Mouse (Mus musculus) stomach, embryonic 15.5 days (tissue): ENCODE results near the gene A930002H24Rik. TPM values are rescaled to one million over a fixed set of nuclear protein-coding genes. Genes with fewer than 3 reads are reported as not detected.

Experiments used
- ATAC-seq: fragments of 200-750 bp; cut with Nextera tagmentation; 2 replicates; pipeline ENCODE4 v1.8.0; 2017; ENCODE audit warnings: low read depth, moderate number of reproducible peaks, moderate TSS enrichment; ENCODE audit not compliant: insufficient read depth, low FRiP score
- H3K27ac ChIP-seq: fragments of 300-500 bp; sonication (generic); 2 replicates; pipeline ENCODE4 v1.5.1; 2015; ENCODE audit warnings: mild to moderate bottlenecking, inconsistent platforms
- H3K27me3 ChIP-seq: fragments of 300-500 bp; sonication (generic); replicated peaks from 2 replicates; pipeline ENCODE4 v1.6.1; 2015; ENCODE audit warnings: inconsistent platforms
- H3K36me3 ChIP-seq: fragments of 300-500 bp; sonication (generic); 2 replicates; pipeline ENCODE4 v1.6.1; 2015; ENCODE audit warnings: inconsistent platforms
- H3K4me1 ChIP-seq: fragments of 300-500 bp; sonication (generic); 2 replicates; pipeline ENCODE4 v1.6.1; 2015; ENCODE audit warnings: inconsistent platforms
- H3K4me2 ChIP-seq: fragments of 300-500 bp; sonication (generic); 2 replicates; pipeline ENCODE4 v1.6.1; 2015; ENCODE audit warnings: mild to moderate bottlenecking, inconsistent platforms
- H3K4me3 ChIP-seq: fragments of 300-500 bp; sonication (generic); replicated peaks from 2 replicates; pipeline ENCODE4 v1.5.1; 2015; ENCODE audit warnings: inconsistent platforms
- H3K9ac ChIP-seq: fragments of 300-500 bp; sonication (generic); 2 replicates; pipeline ENCODE4 v1.6.1; 2015; ENCODE audit warnings: inconsistent platforms
- H3K9me3 ChIP-seq: fragments of 300-500 bp; sonication (generic); 2 replicates; pipeline ENCODE4 v1.6.1; 2016; ENCODE audit warnings: inconsistent platforms
- WGBS: fragments of 180-500 bp; shearing (Covaris S2); methylation state at CpG from one replicate; pipeline ENCODE4 v1.1.7; 2015; 5-methylcytosine and 5-hydroxymethylcytosine counted together
- polyA plus RNA-seq: library from polyadenylated mRNA; unstranded; fragments of >200 nt; fragmentation: Nextera tagmentation; extraction: Ambion mirVana; gene quantifications from 2 replicates; pipeline ENCODE4 v1.2.1, GENCODE M21; 2015

A930002H24Rik gene
- polyA plus RNA-seq, 1 experiment from 2014 or later, result 2.2 TPM

DNA sequence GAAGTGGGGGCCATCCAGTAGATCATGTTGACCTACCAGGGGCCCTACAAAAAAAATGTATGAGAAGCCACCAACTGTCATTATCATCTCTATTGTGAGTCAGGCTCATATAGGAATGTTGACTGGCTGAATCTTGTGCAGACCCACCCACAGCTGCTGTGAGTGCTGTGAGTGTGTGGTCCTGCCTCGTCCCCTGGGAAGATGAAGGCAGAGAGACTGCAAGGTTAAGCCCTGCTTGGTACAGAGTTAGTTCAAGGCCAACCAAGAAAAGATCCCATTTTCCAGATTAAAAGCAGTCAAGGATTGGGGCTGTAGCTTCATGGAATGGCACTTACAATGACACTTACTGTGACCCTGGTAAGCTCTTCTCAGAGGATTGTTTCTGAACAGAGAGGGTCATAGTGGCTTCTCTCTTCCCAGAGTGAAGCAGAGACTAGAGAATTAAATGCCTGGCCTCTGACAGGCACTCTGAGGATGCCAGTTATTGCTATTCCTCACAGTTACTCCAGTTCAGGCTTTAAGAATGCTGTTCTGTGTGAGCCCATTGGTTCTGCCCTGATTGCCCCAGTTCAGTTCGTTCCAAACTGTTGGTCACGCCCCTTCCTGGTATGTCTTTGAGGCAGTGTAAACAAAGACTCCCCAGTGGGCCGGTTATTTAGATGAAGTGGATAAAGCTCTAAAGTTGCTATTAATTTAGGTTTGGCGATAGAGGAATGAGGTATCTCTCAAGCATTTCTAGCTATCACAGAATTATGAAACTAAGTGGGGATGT is 34.8 kb downstream of the A930002H24Rik start:
- 41% methylated on average over 5 of the region's 5 CpGs for WGBS
- no peak overlapping the region for H3K4me2 ChIP-seq

DNA sequence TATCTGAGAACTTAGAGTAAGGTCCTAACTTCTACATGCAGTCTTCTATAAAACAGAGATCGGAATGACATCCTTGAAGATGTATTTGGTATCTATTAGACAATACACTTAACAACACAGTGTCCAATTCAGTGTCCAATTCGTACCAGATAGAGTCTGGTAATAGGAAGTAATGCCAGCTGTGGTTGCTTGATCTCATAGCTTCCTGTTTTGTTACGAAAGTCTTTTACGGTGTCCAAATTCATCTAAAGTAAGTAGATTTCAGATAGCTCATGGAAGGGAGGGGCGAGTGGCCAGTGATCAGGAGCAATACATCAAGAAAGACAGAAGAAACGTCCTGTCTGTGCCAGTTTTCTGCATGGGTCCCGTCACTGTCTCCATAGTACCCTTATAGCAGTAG is 36.8 kb downstream of the A930002H24Rik start:
- no peak overlapping the region for H3K4me2 ChIP-seq
- no peaks in the 10 kb centered on the region for H3K36me3 ChIP-seq
- H3K4me3 ChIP-seq, result no peak overlapping the region
- 75% methylated on average over 7 of the region's 7 CpGs for WGBS
- ATAC-seq, result no peak
- no peaks in the 10 kb centered on the region for H3K9me3 ChIP-seq
- H3K9ac ChIP-seq, result no peak overlapping the region
- H3K27ac ChIP-seq, result no peak overlapping the region
- no peaks in the 10 kb centered on the region for H3K4me1 ChIP-seq
- no peaks in the 10 kb centered on the region for H3K27me3 ChIP-seq

More for the DNA sequence above, 34.8 kb downstream of the A930002H24Rik start:
- Histone ChIP-seq H3K27ac (no peak overlapping the region), H3K27me3 (no peaks in the 10 kb centered on the region), H3K9me3 (no peaks in the 10 kb centered on the region), H3K36me3 (no peaks in the 10 kb centered on the region), H3K4me1 (no peaks in the 10 kb centered on the region), H3K4me3 (no peak overlapping the region), H3K9ac (no peak overlapping the region)
- ATAC-seq, result no peak

DNA sequence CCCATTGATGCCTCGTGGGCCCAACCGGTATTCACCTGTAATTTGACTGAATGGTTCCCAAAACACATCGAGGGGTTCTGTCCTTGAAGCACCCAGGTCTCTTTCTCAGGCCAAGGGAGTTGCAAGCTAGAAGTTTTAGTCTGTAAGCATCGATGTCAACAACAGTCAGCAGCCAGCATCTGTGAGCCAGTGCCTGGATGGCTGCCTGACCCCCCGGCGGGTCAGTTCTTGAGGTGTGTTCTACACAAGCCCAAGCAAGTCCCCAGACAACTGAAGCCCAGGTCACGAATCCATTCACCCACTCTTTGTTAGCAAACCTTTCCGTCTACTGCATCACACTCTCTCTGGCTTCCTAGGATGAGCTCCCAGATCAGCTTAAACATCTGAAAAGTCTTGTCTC is 37.4 kb downstream of the A930002H24Rik start:
- no peaks in the 10 kb centered on the region for H3K9me3 ChIP-seq
- no peaks in the 10 kb centered on the region for H3K27me3 ChIP-seq
- H3K4me2 ChIP-seq, result no peak overlapping the region
- H3K36me3 ChIP-seq, result no peaks in the 10 kb centered on the region
- WGBS, result 85% methylated on average over 8 of the region's 8 CpGs
- H3K4me3 ChIP-seq, result no peak overlapping the region
- no peak overlapping the region for H3K27ac ChIP-seq
- no peaks in the 10 kb centered on the region for H3K4me1 ChIP-seq
- no peak overlapping the region for H3K9ac ChIP-seq
- ATAC-seq, result no peak

DNA sequence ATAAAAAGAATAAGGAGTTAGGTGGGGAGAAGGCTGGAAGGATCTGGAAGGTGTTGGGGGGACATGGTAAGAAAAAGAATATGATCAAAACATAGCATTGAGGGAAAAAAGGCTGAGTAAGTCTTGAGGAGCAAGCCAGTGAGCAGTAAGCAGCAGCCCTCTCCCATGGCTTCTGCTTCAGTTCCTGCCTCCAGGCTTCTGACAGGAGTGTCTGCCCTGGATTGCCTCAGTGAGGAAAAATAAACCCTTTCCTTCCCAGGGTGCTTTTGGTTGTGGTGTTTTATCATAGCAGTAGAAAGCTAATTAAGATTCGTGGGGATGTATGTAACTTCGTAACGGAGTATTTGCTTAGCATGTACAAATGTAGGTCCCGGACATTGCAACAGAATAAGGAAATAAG is 39.5 kb downstream of the A930002H24Rik start:
- no peaks in the 10 kb centered on the region for H3K9me3 ChIP-seq
- no peak overlapping the region for H3K9ac ChIP-seq
- ATAC-seq, result no peak
- H3K36me3 ChIP-seq, result no peaks in the 10 kb centered on the region
- H3K27me3 ChIP-seq, result no peaks in the 10 kb centered on the region
- no peak overlapping the region for H3K4me2 ChIP-seq
- no peak overlapping the region for H3K4me3 ChIP-seq
- no peaks in the 10 kb centered on the region for H3K4me1 ChIP-seq
- 94% methylated on average over 4 of the region's 4 CpGs for WGBS
- H3K27ac ChIP-seq, result no peak overlapping the region

DNA sequence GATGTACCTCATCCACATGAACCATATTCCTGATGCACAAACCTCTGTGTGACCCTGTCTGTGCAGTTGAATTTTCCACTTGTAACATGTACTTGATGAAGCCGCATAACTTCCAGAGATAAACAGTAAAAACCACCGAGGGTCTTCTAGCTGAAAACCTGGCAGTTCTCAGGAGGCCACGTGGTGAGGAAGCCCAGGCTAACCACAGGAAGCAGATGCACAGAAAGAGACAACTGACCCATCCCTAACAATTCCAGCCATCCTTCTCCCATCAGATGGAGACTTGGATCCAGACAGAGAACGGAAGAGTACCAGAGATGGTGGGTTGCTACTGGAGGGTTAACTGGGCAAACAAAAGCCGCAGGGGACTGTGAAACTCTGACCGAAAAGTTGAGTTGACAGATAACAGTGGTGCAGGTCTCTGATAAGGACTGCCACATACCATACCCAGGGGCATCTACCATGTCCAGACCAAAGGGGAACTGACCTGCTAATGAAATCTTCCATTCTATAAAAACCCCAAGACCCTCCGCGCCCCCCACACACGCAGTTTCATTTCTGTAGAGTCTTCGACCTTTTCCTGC is 45.1 kb downstream of the A930002H24Rik start:
- no peaks in the 10 kb centered on the region for H3K27me3 ChIP-seq
- no peak overlapping the region for H3K4me2 ChIP-seq
- no peak overlapping the region for H3K27ac ChIP-seq
- H3K36me3 ChIP-seq, result no peaks in the 10 kb centered on the region
- no peaks in the 10 kb centered on the region for H3K4me1 ChIP-seq
- no peak overlapping the region for H3K9ac ChIP-seq
- H3K9me3 ChIP-seq, result no peaks in the 10 kb centered on the region
- no peak overlapping the region for H3K4me3 ChIP-seq
- 65% methylated on average over 10 of the region's 10 CpGs for WGBS
- ATAC-seq, result no peak

DNA sequence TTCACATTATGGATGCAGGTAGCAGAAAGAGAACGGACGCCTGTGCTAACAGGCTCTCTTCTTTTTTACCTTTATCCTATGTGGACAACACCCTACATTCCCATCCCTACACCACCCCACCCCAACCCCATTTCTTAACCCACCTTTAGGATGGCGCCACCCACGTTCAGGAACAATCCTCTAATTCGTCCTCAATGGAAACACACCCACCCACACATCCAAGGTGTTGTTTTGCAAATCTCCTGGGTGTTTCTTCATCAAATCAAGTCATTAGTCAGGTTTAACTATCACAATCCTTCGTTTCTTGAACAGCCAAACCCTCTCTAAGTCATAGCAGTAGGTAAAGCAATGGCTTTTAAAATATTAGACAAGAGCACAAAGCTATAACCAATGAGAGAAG is 50.0 kb downstream of the A930002H24Rik start:
- no peak overlapping the region for H3K4me3 ChIP-seq
- no peak overlapping the region for H3K27ac ChIP-seq
- H3K27me3 ChIP-seq, result no peaks in the 10 kb centered on the region
- no peak overlapping the region for H3K4me2 ChIP-seq
- H3K36me3 ChIP-seq, result no peaks in the 10 kb centered on the region
- no peaks in the 10 kb centered on the region for H3K4me1 ChIP-seq
- no peak overlapping the region for H3K9ac ChIP-seq
- no peak for ATAC-seq
- no peaks in the 10 kb centered on the region for H3K9me3 ChIP-seq
- WGBS, result 79% methylated on average over 6 of the region's 6 CpGs

Other genes starting within 250 kb of the A930002H24Rik start
- 27.1 and 27.3 TPM in 2 replicates for gene Fer, start 729 bp downstream of the A930002H24Rik start, polyA plus RNA-seq